In the genomic region with DNA sequence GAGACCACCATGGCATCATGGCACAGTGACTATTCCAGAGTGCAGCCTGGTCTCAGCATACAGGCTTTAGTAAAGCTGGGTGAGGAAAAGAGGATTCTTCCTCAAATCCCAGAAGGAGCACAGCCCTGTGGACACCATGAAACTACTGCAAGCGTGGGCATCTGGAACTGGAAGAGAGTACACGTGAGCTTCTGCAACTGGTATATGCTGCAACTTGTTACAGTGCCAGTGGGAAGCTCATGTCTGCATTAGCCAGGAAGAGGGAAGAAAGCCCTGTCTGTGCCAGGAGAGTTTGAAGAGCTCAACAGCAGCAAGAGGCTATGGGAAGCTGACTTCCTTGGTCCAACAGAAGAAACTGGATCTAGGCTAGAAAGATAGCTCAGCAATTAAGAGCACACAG, we compare ENCODE assay signal across 16 mouse cellular contexts. TPM values are rescaled to one million over a fixed set of nuclear protein-coding genes. Genes with fewer than 3 reads are reported as not detected.
DNase-seq lines count a peak whose midpoint lies in the region; ATAC-seq and TF ChIP-seq lines count a peak whose summit lies in the region.
"Had no signal": no experiment of that assay in that cellular context is flagged by ENCODE, and none has a peak within 500 bp of the region (broad histone marks: within the 10 kb centered on the region; RNA-seq: fewer than 3 reads in every experiment).

No protein-coding gene starts in this region.

- H3K27me3 ChIP-seq in hindbrain, embryonic 13.5 days = peaks cover 36% of the 10 kb centered on the region
- peaks cover 2% of the 10 kb centered on the region; the same call in 1 of the 2 replicates for H3K27me3 ChIP-seq in hindbrain, embryonic 11.5 days (ENCODE audit: control insufficient read depth, insufficient read depth, low read length)
- no peaks in the 10 kb centered on the region; the same call in none of the 2 replicates for H3K27me3 ChIP-seq in liver, embryonic 16.5 days (ENCODE audit: control insufficient read depth, insufficient read depth, low read depth, low read length)
- H3K27me3 ChIP-seq in liver, embryonic 12.5 days (replicated peaks) = peaks cover 60% of the 10 kb centered on the region
- H3K27me3 ChIP-seq in limb, embryonic 10.5 days (ENCODE audit: low read depth, poor library complexity, severe bottlenecking) = peaks cover 30% of the 10 kb centered on the region
- H3K27me3 ChIP-seq in myocyte (ENCODE audit: control insufficient read depth, insufficient read depth, insufficient read length) = peaks cover 19% of the 10 kb centered on the region

- WGBS in hindbrain, embryonic 13.5 days = 88% methylated on average over 2 of the region's 2 CpGs
- 87% methylated on average over 2 of the region's 2 CpGs for WGBS in hindbrain, embryonic 11.5 days
- 69% methylated on average over 2 of the region's 2 CpGs for WGBS in liver, embryonic 16.5 days (ENCODE audit: insufficient replicate concordance)
- whole genome bisulfite sequencing in liver, embryonic 12.5 days (ENCODE audit: insufficient replicate concordance) = 80% methylated on average over 2 of the region's 2 CpGs
- 77% methylated on average over 2 of the region's 2 CpGs for WGBS in limb, embryonic 10.5 days

- H3K4me1 ChIP-seq in hindbrain, embryonic 13.5 days (replicated peaks) = peaks cover 23% of the 10 kb centered on the region
- no peaks in the 10 kb centered on the region; the same call in 1 of the 2 replicates for H3K4me1 ChIP-seq in hindbrain, embryonic 11.5 days (replicated peaks; ENCODE audit: control insufficient read depth, insufficient read depth, low read length)
- peaks cover 18% of the 10 kb centered on the region for H3K4me1 ChIP-seq in liver, embryonic 16.5 days (ENCODE audit: control insufficient read depth, low read depth, low read length)
- peaks cover 26% of the 10 kb centered on the region for H3K4me1 ChIP-seq in liver, embryonic 12.5 days
- H3K4me1 ChIP-seq in limb, embryonic 10.5 days = peaks cover 32% of the 10 kb centered on the region

- no peaks in the 10 kb centered on the region for H3K9me3 ChIP-seq in hindbrain, embryonic 13.5 days
- no peaks in the 10 kb centered on the region for H3K9me3 ChIP-seq in hindbrain, embryonic 11.5 days (ENCODE audit: control insufficient read depth, low read length)
- no peaks in the 10 kb centered on the region for H3K9me3 ChIP-seq in liver, embryonic 16.5 days (replicated peaks; ENCODE audit: control insufficient read depth, low read length)
- no peaks in the 10 kb centered on the region for H3K9me3 ChIP-seq in liver, embryonic 12.5 days (replicated peaks)
- H3K9me3 ChIP-seq in limb, embryonic 10.5 days (replicated peaks) = no peaks in the 10 kb centered on the region
- H3K9me3 ChIP-seq: forebrain, embryonic 12.5 days; G1E had no signal

- DNase-seq in hindbrain, embryonic 11.5 days (ENCODE audit: low spot score) = no peak
- DNase-seq in limb, embryonic 10.5 days (ENCODE audit: low spot score) = no peak
- DNase-seq: cerebellum, adult 2 months; heart, postnatal 36 days; kidney, adult 11 months; kidney, postnatal 36 days; lung, postnatal 10 days; right cerebral cortex, postnatal 25 days had no signal

- H3K79me2 ChIP-seq in myocyte (ENCODE audit: control insufficient read depth, insufficient read depth) = no peaks in the 10 kb centered on the region

- no peak for ATAC-seq in hindbrain, embryonic 13.5 days (ENCODE audit: low FRiP score)
- no peak for ATAC-seq in hindbrain, embryonic 11.5 days (ENCODE audit: low FRiP score)
- ATAC-seq in liver, embryonic 16.5 days (ENCODE audit: low read depth) = no peak
- ATAC-seq in liver, embryonic 12.5 days = no peak
- no peak for ATAC-seq in erythroblast, adult 5-6 weeks (replicated peaks; ENCODE audit: low FRiP score, poor library complexity, severe bottlenecking)

- H3K9ac ChIP-seq in hindbrain, embryonic 13.5 days = no peak overlapping the region
- H3K9ac ChIP-seq in hindbrain, embryonic 11.5 days (ENCODE audit: low read depth, low read length) = no peak overlapping the region
- no peak overlapping the region for H3K9ac ChIP-seq in liver, embryonic 16.5 days (ENCODE audit: low read depth, low read length)
- H3K9ac ChIP-seq in liver, embryonic 12.5 days = no peak overlapping the region

- TF ChIP-seq POLR2A in myocyte (IDR thresholded peaks at IDR 0.05; ENCODE audit: insufficient read length, low read depth) = no peak

- H3K4me2 ChIP-seq in hindbrain, embryonic 13.5 days = no peak overlapping the region; the same call in 1 of the 2 replicates
- no peak overlapping the region for H3K4me2 ChIP-seq in hindbrain, embryonic 11.5 days (replicated peaks; ENCODE audit: low read depth, low read length)
- H3K4me2 ChIP-seq in liver, embryonic 16.5 days (ENCODE audit: low read depth, low read length) = peak overlapping the region; percentile 100; the same call in 1 of the 2 replicates
- no peak overlapping the region for H3K4me2 ChIP-seq in liver, embryonic 12.5 days
- H3K4me2 ChIP-seq in myocyte (ENCODE audit: low read depth) = no peak overlapping the region

- H3K4me3 ChIP-seq in hindbrain, embryonic 13.5 days = 0 out of 2 replicates have a peak overlapping the region, but pooled peaks have one; percentile 66
- H3K4me3 ChIP-seq in hindbrain, embryonic 11.5 days (ENCODE audit: low read depth, low read length) = no peak overlapping the region
- H3K4me3 ChIP-seq in liver, embryonic 16.5 days (ENCODE audit: low read depth, low read length) = no peak overlapping the region
- H3K4me3 ChIP-seq in liver, embryonic 12.5 days = no peak overlapping the region
- H3K4me3 ChIP-seq in limb, embryonic 10.5 days = peak overlapping the region; percentile 73; the same call in 1 of the 2 replicates
- peak overlapping the region; percentile 54 for H3K4me3 ChIP-seq in myocyte

- H3ac ChIP-seq in myocyte (ENCODE audit: control insufficient read depth, insufficient read length) = no peak overlapping the region

- peaks cover 25% of the 10 kb centered on the region for H3K36me3 ChIP-seq in hindbrain, embryonic 13.5 days
- H3K36me3 ChIP-seq in hindbrain, embryonic 11.5 days (ENCODE audit: control insufficient read depth, insufficient read depth, low read length) = peaks cover 6% of the 10 kb centered on the region; the same call in 1 of the 2 replicates
- H3K36me3 ChIP-seq in liver, embryonic 16.5 days (ENCODE audit: control insufficient read depth, insufficient read depth) = peaks cover 13% of the 10 kb centered on the region; the same call in 1 of the 2 replicates
- peaks cover 20% of the 10 kb centered on the region for H3K36me3 ChIP-seq in liver, embryonic 12.5 days
- peaks cover 27% of the 10 kb centered on the region for H3K36me3 ChIP-seq in limb, embryonic 10.5 days
- peaks cover 8% of the 10 kb centered on the region for H3K36me3 ChIP-seq in myocyte (ENCODE audit: control insufficient read depth, insufficient read depth)

- no peak overlapping the region for H3K27ac ChIP-seq in hindbrain, embryonic 13.5 days
- no peak overlapping the region for H3K27ac ChIP-seq in hindbrain, embryonic 11.5 days (ENCODE audit: low read depth, low read length)
- H3K27ac ChIP-seq in liver, embryonic 16.5 days (ENCODE audit: low read length) = no peak overlapping the region
- no peak overlapping the region for H3K27ac ChIP-seq in liver, embryonic 12.5 days
- H3K27ac ChIP-seq in limb, embryonic 10.5 days = no peak overlapping the region
- H3K27ac ChIP-seq: forebrain, embryonic 12.5 days had no signal

RNA-seq across cellular contexts. Expression of a gene that starts 1.0 kb away (rescaled TPM):
- 103 and 108 TPM in 2 replicates for polyA plus RNA-seq in hindbrain, embryonic 13.5 days (2015; fragmentation: Nextera tagmentation; extraction: Ambion mirVana)
- 62.1 and 62.7 TPM in 2 replicates for polyA plus RNA-seq in hindbrain, embryonic 11.5 days (2014; fragmentation: Nextera tagmentation; extraction: Ambion mirVana)
- polyA plus RNA-seq in liver, embryonic 16.5 days (2015; fragmentation: Nextera tagmentation; extraction: Ambion mirVana) = 20.2 and 21.6 TPM in 2 replicates
- polyA plus RNA-seq in liver, embryonic 12.5 days (2016; fragmentation: Nextera tagmentation; extraction: Ambion mirVana) = 36.2 and 40.6 TPM in 2 replicates
- 36.3 and 37.0 TPM in 2 replicates for polyA plus RNA-seq in limb, embryonic 10.5 days (2016; fragmentation: Nextera tagmentation; extraction: Ambion mirVana)
- 153 TPM for polyA plus RNA-seq in myocyte (2012; fragmentation: generic; extraction: Trizol)
- total RNA-seq in erythroblast, adult 5-6 weeks (2015; ENCODE audit: low replicate concordance) = 8.6 and 12.3 TPM in 2 replicates
- total RNA-seq in erythroblast, adult 5-6 weeks (2017; ENCODE audit: low replicate concordance) = 5.1 and 7.7 TPM in 2 replicates

RNA-seq across cellular contexts. Expression of a gene that starts 5.4 kb away (rescaled TPM):
- 1.0 TPM in 1 of 2 replicates, not detected in the other for polyA plus RNA-seq in hindbrain, embryonic 13.5 days (2015; fragmentation: Nextera tagmentation; extraction: Ambion mirVana)
- 0.19 TPM in 1 of 2 replicates, not detected in the other for polyA plus RNA-seq in hindbrain, embryonic 11.5 days (2014; fragmentation: Nextera tagmentation; extraction: Ambion mirVana)
- 212 and 273 TPM in 2 replicates for polyA plus RNA-seq in liver, embryonic 16.5 days (2015; fragmentation: Nextera tagmentation; extraction: Ambion mirVana)
- 15.2 and 17.7 TPM in 2 replicates for polyA plus RNA-seq in liver, embryonic 12.5 days (2016; fragmentation: Nextera tagmentation; extraction: Ambion mirVana)
- polyA plus RNA-seq in limb, embryonic 10.5 days (2016; fragmentation: Nextera tagmentation; extraction: Ambion mirVana) = not detected in 2 replicates
- polyA plus RNA-seq in myocyte (2012; fragmentation: generic; extraction: Trizol) = 0.02 TPM
- 2,071 and 2,279 TPM in 2 replicates for total RNA-seq in erythroblast, adult 5-6 weeks (2015; ENCODE audit: low replicate concordance)
- total RNA-seq in erythroblast, adult 5-6 weeks (2017; ENCODE audit: low replicate concordance) = 352 and 444 TPM in 2 replicates
- total RNA-seq: G1E had no signal

RNA-seq across cellular contexts. Expression of a gene that starts 13.0 kb away (rescaled TPM):
- 41.2 and 41.3 TPM in 2 replicates for polyA plus RNA-seq in hindbrain, embryonic 13.5 days (2015; fragmentation: Nextera tagmentation; extraction: Ambion mirVana)
- 30.2 and 30.8 TPM in 2 replicates for polyA plus RNA-seq in hindbrain, embryonic 11.5 days (2014; fragmentation: Nextera tagmentation; extraction: Ambion mirVana)
- 9.4 and 11.0 TPM in 2 replicates for polyA plus RNA-seq in liver, embryonic 16.5 days (2015; fragmentation: Nextera tagmentation; extraction: Ambion mirVana)
- polyA plus RNA-seq in liver, embryonic 12.5 days (2016; fragmentation: Nextera tagmentation; extraction: Ambion mirVana) = 19.3 and 21.1 TPM in 2 replicates
- polyA plus RNA-seq in limb, embryonic 10.5 days (2016; fragmentation: Nextera tagmentation; extraction: Ambion mirVana) = 32.7 and 37.0 TPM in 2 replicates
- 50.6 TPM for polyA plus RNA-seq in myocyte (2012; fragmentation: generic; extraction: Trizol)
- 1.5 and 1.7 TPM in 2 replicates for total RNA-seq in erythroblast, adult 5-6 weeks (2015; ENCODE audit: low replicate concordance)
- total RNA-seq in erythroblast, adult 5-6 weeks (2017; ENCODE audit: low replicate concordance) = 2.8 and 6.6 TPM in 2 replicates

RNA-seq across cellular contexts. Expression of a gene that starts 29.6 kb away (rescaled TPM):
- 42.7 and 44.3 TPM in 2 replicates for polyA plus RNA-seq in hindbrain, embryonic 13.5 days (2015; fragmentation: Nextera tagmentation; extraction: Ambion mirVana)
- 17.4 and 22.6 TPM in 2 replicates for polyA plus RNA-seq in hindbrain, embryonic 11.5 days (2014; fragmentation: Nextera tagmentation; extraction: Ambion mirVana)
- polyA plus RNA-seq in liver, embryonic 16.5 days (2015; fragmentation: Nextera tagmentation; extraction: Ambion mirVana) = 0.25 and 0.52 TPM in 2 replicates
- polyA plus RNA-seq in liver, embryonic 12.5 days (2016; fragmentation: Nextera tagmentation; extraction: Ambion mirVana) = 2.4 and 3.1 TPM in 2 replicates
- polyA plus RNA-seq in limb, embryonic 10.5 days (2016; fragmentation: Nextera tagmentation; extraction: Ambion mirVana) = 27.1 and 33.6 TPM in 2 replicates
- 44.0 TPM for polyA plus RNA-seq in myocyte (2012; fragmentation: generic; extraction: Trizol)
- total RNA-seq in erythroblast, adult 5-6 weeks (2015; ENCODE audit: low replicate concordance) = not detected in 2 replicates
- not detected in 2 replicates for total RNA-seq in erythroblast, adult 5-6 weeks (2017; ENCODE audit: low replicate concordance)
- total RNA-seq: common myeloid progenitor, adult 5-6 weeks had no signal

RNA-seq across cellular contexts. Expression of a gene that starts 30.6 kb away (rescaled TPM):
- polyA plus RNA-seq in hindbrain, embryonic 13.5 days (2015; fragmentation: Nextera tagmentation; extraction: Ambion mirVana) = 52.4 and 53.7 TPM in 2 replicates
- polyA plus RNA-seq in hindbrain, embryonic 11.5 days (2014; fragmentation: Nextera tagmentation; extraction: Ambion mirVana) = 42.4 and 49.0 TPM in 2 replicates
- 15.1 and 18.8 TPM in 2 replicates for polyA plus RNA-seq in liver, embryonic 16.5 days (2015; fragmentation: Nextera tagmentation; extraction: Ambion mirVana)
- 24.8 and 27.1 TPM in 2 replicates for polyA plus RNA-seq in liver, embryonic 12.5 days (2016; fragmentation: Nextera tagmentation; extraction: Ambion mirVana)
- polyA plus RNA-seq in limb, embryonic 10.5 days (2016; fragmentation: Nextera tagmentation; extraction: Ambion mirVana) = 61.3 and 74.8 TPM in 2 replicates
- 54.2 TPM for polyA plus RNA-seq in myocyte (2012; fragmentation: generic; extraction: Trizol)
- 18.6 and 38.2 TPM in 2 replicates for total RNA-seq in erythroblast, adult 5-6 weeks (2015; ENCODE audit: low replicate concordance)
- 21.2 and 33.5 TPM in 2 replicates for total RNA-seq in erythroblast, adult 5-6 weeks (2017; ENCODE audit: low replicate concordance)

Comparison
In these comparisons a context has a peak if more than half of its experiments do, and no peak if none do; other contexts are left out.
1. H3K4me3 ChIP-seq: peak in hindbrain, embryonic 13.5 days (single experiment), limb, embryonic 10.5 days (single experiment) and myocyte (single experiment); none in hindbrain, embryonic 11.5 days (single experiment), liver, embryonic 16.5 days (single experiment) and liver, embryonic 12.5 days (single experiment).
2. RNA of a gene that starts 5.4 kb away (polyA plus RNA-seq): 212 to 273 TPM in liver, embryonic 16.5 days; 15.2 to 17.7 TPM in liver, embryonic 12.5 days, 0.19 TPM in hindbrain, embryonic 11.5 days, 1.0 TPM in hindbrain, embryonic 13.5 days, not detected in limb, embryonic 10.5 days and 0.02 TPM in myocyte (single experiment); every median in the first group is over 10 times any median in the second.